Mouse (Mus musculus) T-helper 17 cell (primary cell): ENCODE measurements around the gene Fam174b.

Experiments used
- in situ Hi-C, 2 experiments: fragments of 300-600 bp; cut with MboI, MseI; formaldehyde crosslinking; loops; 1 replicate in 1 of 2; 2 replicates in 1 of 2; pipeline ENCODE4 v1.15.1; 2025; ENCODE audit warnings: high pct_unique_total_duplicates in 2 of 2

The Fam174b gene

GRCm38 (mm10) chr7:73740111-73741035, at the start of gene Fam174b:
Gene Fam174b, plus strand, starts transcription at chr7:73740302.
- in situ Hi-C loops = no loop called here

- in situ Hi-C loops = no loop called here
These were observed 43.0 kb upstream of the Fam174b start for GRCm38 (mm10) chr7:73697092-73697491.

- in situ Hi-C loops = no loop called here
These were observed 35.8 kb upstream of the Fam174b start for GRCm38 (mm10) chr7:73704305-73704704.

- in situ Hi-C loops = no loop called here
These were observed 26.6 kb upstream of the Fam174b start for GRCm38 (mm10) chr7:73713506-73713905.

DNA sequence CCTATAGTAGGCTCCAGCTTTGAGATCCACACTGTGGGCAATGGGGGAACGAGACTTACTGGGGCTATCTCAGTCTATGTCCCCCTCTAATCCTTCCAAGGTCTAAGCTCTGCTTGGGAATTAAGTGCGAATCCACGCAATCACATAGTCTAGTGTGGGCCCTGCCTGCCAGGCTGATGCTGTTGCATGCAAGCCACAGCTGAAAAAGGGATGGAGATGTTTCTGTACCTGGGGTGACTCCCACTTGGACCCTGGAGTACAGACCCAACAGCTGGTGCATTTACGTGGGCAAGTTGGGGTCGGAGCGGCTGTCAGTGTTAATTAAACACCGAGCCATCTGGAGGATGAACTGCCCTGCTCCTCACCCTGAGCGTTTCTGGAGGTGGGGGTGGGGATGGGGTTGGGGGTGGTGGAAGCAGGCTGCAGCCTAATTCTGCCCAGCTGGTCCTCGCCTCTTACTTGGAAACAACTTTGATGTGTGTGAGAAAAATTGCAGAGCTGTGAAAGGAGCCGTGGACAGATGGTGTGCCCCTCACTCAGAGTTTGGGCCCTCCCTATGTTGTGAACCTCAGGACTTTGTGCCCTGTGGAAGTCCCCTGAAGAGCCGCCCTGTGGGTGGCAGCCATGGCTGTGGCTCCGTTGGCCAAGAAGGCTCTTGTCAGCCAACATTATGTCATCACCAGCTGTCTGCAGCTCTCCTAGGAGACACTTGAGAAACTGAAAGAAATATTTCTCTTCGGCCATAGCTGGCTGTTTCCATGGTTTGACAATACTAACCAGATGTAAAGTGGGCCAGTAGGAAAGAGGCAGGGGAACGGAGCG, 24.0 kb upstream of the Fam174b start:
- in situ Hi-C loops = no loop called here

GRCm38 (mm10) chr7:73716841-73717240, 23.3 kb upstream of the Fam174b start:
- in situ Hi-C loops = no loop called here

- in situ Hi-C loops = no loop called here
These were observed 22.1 kb upstream of the Fam174b start for GRCm38 (mm10) chr7:73718031-73718430.

DNA sequence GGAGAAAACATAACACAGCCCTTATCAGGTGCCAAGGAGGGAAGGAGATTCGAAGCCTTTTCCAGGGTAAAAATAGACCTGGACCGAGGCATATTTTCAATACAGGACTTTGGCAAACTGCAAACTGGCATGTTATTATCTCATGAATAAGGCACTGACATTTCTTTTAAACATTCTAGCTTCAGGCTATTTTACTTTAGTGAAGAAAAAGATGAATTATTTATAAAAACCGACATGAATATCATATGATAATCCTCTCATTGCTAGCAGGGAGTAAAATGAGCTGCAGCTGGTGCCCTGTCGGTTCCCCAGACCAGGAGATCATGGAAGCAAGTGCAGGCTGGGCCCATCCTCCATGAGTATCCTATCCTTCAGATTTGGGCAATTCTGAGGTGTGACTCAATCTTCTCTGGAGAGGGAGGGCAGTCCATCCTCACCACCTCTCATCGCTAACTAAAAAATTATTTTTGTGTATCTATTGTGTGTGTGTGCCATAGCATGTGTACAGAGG, 21.6 kb upstream of the Fam174b start:
- in situ Hi-C loops = no loop called here

DNA sequence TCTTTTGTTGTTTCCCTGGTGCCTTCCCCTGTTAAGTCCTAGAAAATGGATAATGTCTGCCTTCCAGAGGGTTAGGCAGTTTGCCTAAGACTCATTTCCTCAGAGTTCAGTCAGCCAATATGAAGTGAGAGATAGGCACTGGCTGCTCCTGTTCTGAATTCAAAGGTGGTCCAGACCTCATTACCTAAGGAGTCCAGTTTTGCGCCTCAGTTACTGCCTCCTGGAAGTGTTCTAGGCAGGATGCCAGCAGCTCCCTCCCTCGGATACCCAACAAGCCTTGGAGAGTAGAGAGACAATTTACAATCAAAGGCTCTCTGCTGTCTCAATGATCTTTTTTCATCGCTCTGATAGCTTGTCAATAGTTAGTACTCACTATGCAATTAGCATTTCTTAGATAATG, 19.1 kb upstream of the Fam174b start:
- in situ Hi-C loops = no loop called here

GRCm38 (mm10) chr7:73721764-73722163, 18.3 kb upstream of the Fam174b start:
- in situ Hi-C loops = no loop called here

GRCm38 (mm10) chr7:73729913-73730312, 10.2 kb upstream of the Fam174b start:
- in situ Hi-C loops = no loop called here

GRCm38 (mm10) chr7:73730430-73731022, 9.6 kb upstream of the Fam174b start:
- in situ Hi-C loops = no loop called here

DNA sequence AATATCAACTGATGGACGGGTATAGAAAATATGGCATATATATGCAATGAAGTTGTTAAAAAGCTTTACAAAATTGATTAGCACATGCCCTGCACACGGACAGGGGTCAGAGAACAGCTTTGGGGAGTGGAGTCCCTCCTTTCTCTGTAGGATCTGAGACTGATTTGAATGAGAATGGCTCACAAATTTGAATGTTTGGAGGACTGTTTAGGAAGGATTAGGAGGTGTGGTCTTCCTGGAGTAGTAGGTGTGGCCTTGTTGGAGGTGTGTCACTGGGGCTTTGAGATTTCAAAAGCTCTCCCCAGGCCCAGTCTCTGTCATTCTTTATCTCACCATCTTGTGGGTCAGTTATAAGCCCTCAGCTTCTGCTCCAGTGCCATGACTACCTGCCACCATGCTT, 4.1 kb upstream of the Fam174b start:
- in situ Hi-C loops = no loop called here

DNA sequence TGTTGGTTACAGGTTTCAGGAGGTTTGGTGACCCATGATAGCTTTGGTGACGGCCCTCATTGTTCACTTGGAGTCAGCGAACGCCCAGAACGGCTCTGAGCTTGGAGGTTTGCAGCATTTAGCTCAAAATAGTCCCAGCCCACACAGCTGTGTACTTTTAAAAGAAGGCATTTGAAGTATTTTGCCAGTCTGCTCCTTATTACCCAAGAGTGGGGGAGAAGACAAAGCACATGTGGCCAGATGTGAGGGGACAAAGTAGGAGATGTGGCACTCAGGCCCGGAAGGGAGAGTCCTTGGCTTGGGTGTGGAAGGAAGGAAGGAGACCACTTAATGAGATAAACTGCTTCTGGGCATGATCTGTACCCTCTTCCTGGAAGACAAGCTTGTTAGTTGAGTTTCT, 1.3 kb downstream of the Fam174b start:
- in situ Hi-C loops = no loop called here

GRCm38 (mm10) chr7:73741841-73742240, 1.7 kb downstream of the Fam174b start:
- in situ Hi-C loops = no loop called here

- in situ Hi-C loops = no loop called here
These were observed 3.0 kb downstream of the Fam174b start for GRCm38 (mm10) chr7:73743144-73743543.

- in situ Hi-C loops = no loop called here
These were observed 3.8 kb downstream of the Fam174b start for GRCm38 (mm10) chr7:73743831-73744370.

GRCm38 (mm10) chr7:73745903-73746302, 5.8 kb downstream of the Fam174b start:
- in situ Hi-C loops = loop anchor here in 1 of 2 experiments (5.0 kb wide), 1 partner anchor 89 kb away; no protein-coding TSS in a partner anchor

DNA sequence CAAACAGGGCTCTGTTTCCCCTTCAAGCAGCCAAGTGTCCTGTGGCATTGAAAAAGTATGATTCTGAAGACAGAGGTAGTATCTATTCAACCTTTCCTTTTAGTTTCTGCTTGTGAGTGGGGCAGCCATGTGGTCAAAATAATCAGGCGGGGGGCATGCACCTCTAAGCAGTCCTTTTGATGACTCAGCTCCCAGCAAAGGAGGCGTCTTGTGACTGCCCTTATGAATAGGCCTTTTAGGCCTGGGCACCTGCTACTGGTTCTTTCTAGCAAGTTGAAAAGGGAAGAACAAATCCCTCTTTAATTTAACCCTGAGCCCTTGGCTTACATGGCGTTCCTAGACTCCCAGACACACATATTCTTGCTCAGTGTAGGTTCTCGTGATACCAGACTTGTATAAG, 6.7 kb downstream of the Fam174b start:
- in situ Hi-C loops = loop anchor here in 1 of 2 experiments (5.0 kb wide), 1 partner anchor 90 kb away; no protein-coding TSS in a partner anchor

GRCm38 (mm10) chr7:73747531-73747930, 7.4 kb downstream of the Fam174b start:
- in situ Hi-C loops = loop anchor here in 1 of 2 experiments (5.0 kb wide), 1 partner anchor 90 kb away; no protein-coding TSS in a partner anchor

DNA sequence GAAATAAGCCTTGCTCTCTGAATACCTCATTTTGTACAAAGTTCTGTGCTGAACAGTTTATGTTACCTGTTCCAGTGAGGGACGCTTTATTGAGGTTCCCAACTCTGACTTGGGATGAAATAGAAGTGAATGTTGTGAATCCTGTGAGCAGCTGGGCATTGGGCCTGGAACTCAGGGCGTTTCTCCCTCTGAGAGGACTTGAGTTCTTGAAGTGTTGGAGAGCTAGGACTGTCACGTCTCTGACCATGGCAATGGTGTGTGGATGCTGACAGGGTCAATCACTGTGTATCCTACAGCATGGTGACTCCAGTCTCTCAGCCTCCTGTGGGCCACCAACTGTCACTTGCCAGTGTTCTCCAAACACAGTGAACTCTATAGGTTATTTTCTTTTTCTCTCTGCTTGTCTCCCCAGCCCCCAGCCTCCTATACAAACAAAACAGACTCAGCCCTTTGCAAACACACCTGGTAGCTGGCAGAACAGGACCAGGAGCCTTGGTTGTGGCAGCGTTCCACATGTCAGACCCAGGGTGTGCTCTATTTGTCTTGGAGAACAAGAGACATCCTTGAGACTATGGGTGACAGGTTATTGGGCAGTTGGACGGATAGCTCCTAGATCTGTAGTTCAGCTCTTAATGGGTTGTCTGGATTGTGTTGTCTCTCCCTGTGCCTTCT, 8.5 kb downstream of the Fam174b start:
- in situ Hi-C loops = loop anchor here in 1 of 2 experiments (5.0 kb wide), 1 partner anchor 91 kb away; no protein-coding TSS in a partner anchor
